Mouse (Mus musculus) kidney, embryonic 15.5 days (tissue): ENCODE results near the gene Ano1. TPM values are rescaled to one million over a fixed set of nuclear protein-coding genes. Genes with fewer than 3 reads are reported as not detected.

Experiments
- ATAC-seq: fragments of 200-750 bp; cut with Nextera tagmentation; replicated peaks from 2 replicates; pipeline ENCODE4 v1.8.0; 2017; ENCODE audit warnings: moderate TSS enrichment; ENCODE audit not compliant: low FRiP score
- H3K27ac ChIP-seq: fragments of 300-500 bp; sonication (generic); 2 replicates; pipeline ENCODE4 v1.5.1; 2015; ENCODE audit warnings: mild to moderate bottlenecking, inconsistent platforms
- H3K27me3 ChIP-seq: fragments of 300-500 bp; sonication (generic); 2 replicates; pipeline ENCODE4 v1.6.1; 2015; ENCODE audit warnings: inconsistent platforms
- H3K36me3 ChIP-seq: fragments of 300-500 bp; sonication (generic); 2 replicates; pipeline ENCODE4 v1.6.1; 2015; ENCODE audit warnings: inconsistent platforms
- H3K4me1 ChIP-seq: fragments of 300-500 bp; sonication (generic); 2 replicates; pipeline ENCODE4 v1.6.1; 2015; ENCODE audit warnings: inconsistent platforms
- H3K4me2 ChIP-seq: fragments of 300-500 bp; sonication (generic); 2 replicates; pipeline ENCODE4 v1.6.1; 2015; ENCODE audit warnings: moderate library complexity, mild to moderate bottlenecking, inconsistent platforms
- H3K4me3 ChIP-seq: fragments of 300-500 bp; sonication (generic); replicated peaks from 2 replicates; pipeline ENCODE4 v1.5.1; 2015; ENCODE audit warnings: mild to moderate bottlenecking, inconsistent platforms
- H3K9ac ChIP-seq: fragments of 300-500 bp; sonication (generic); 2 replicates; pipeline ENCODE4 v1.6.1; 2015; ENCODE audit warnings: mild to moderate bottlenecking, inconsistent platforms
- H3K9me3 ChIP-seq: fragments of 300-500 bp; sonication (generic); replicated peaks from 2 replicates; pipeline ENCODE4 v1.6.1; 2016; ENCODE audit warnings: inconsistent platforms
- WGBS: fragments of 180-500 bp; shearing (Covaris S2); methylation state at CpG from one replicate; pipeline ENCODE4 v1.1.7; 2015; ENCODE audit warnings: mixed read lengths; 5-methylcytosine and 5-hydroxymethylcytosine counted together
- polyA plus RNA-seq: library from polyadenylated mRNA; unstranded; fragments of >200 nt; fragmentation: Nextera tagmentation; extraction: Ambion mirVana; gene quantifications from 2 replicates; pipeline ENCODE4 v1.2.1, GENCODE M21; 2015

Gene Ano1
- polyA plus RNA-seq, 1 experiment from 2014 or later = 47.8 TPM

DNA sequence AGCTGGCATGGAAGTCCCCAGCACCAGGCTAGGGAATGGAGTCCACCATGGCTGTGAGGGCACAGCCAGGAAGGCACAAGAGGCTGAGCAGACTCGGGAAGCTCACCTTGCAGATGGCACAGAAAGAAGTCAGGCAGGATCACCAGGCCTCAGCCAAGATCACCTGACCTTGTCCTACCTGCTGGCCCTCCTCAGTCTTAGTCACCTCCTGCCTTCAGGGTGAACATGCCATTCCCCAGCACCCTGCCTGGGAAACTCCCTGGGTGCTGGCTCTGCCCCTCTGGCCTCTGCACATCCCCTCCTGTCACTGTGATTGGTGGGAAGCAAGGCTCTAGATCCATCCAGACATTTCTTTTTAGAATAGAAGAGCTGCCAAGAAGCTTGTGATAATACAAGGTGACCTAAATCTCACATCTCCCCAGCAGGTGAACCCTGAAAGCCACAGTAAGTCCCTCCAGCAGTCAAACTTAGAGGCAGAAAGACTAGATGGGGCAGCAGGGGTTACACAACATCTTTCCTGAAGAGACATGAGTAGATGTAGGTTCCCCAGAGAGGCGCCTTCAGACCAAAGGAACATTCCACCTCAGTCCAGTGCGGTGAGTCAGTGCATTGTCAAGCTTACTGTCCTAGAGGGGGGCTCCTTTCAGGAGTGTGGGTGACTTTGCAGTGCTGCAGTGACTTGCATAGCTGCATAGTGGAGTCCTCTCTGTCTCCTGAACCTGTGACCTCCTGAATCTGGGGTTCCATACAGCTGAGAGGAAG lies 184.7 kb downstream of the Ano1 start:
- H3K27me3 ChIP-seq = no peaks in the 10 kb centered on the region
- peaks cover 7% of the 10 kb centered on the region; the same call in 1 of the 2 replicates for H3K4me1 ChIP-seq
- H3K27ac ChIP-seq = no peak overlapping the region
- H3K36me3 ChIP-seq = no peaks in the 10 kb centered on the region
- no peak overlapping the region for H3K4me2 ChIP-seq
- ATAC-seq = no peak
- no peak overlapping the region for H3K4me3 ChIP-seq
- no peaks in the 10 kb centered on the region for H3K9me3 ChIP-seq
- H3K9ac ChIP-seq = no peak overlapping the region
- 75% methylated on average over 3 of the region's 3 CpGs for WGBS

DNA sequence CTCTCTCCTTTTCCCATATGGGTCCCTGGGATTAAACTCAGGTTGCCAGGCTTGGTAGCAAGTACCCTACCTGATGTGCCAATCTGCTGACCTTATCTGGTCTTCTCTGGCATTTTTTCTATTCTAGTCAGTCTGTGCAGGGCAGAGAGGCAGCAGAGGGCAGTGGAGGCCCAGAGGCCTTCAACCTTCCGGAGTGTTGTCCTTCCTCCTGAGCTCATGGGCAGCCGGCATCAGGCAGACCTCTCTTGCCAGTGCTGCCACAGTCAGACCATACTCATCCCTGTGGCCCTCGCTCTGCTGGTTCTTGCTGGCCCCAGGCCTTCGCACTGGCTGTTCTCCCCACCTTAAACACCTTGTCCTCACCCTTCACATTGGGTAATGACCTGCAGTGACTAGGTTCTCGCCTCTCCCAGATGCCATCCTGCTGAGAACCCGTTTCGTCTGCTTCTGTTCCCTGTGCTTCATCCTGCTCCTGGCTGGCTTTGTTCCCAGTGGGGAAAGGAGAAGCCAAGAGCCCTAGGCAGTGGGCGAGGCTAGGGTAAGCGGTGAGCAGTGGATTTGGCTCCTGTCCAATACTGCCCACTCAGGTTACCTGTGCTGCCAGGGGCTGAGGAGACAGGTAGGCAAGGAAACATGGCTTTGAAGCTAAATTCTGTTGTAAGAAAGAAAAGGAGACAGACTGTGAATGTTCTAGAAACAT lies 188.2 kb downstream of the Ano1 start:
- Histone ChIP-seq H3K27ac (peak overlapping the region; percentile 45; the same call in 1 of the 2 replicates), H3K4me2 (no peak overlapping the region), H3K4me3 (no peak overlapping the region), H3K9me3 (no peaks in the 10 kb centered on the region), H3K36me3 (no peaks in the 10 kb centered on the region), H3K9ac (no peak overlapping the region), H3K4me1 (peaks cover 7% of the 10 kb centered on the region; the same call in 1 of the 2 replicates), H3K27me3 (no peaks in the 10 kb centered on the region)
- WGBS = 63% methylated on average over 9 of the region's 9 CpGs
- no peak for ATAC-seq

DNA sequence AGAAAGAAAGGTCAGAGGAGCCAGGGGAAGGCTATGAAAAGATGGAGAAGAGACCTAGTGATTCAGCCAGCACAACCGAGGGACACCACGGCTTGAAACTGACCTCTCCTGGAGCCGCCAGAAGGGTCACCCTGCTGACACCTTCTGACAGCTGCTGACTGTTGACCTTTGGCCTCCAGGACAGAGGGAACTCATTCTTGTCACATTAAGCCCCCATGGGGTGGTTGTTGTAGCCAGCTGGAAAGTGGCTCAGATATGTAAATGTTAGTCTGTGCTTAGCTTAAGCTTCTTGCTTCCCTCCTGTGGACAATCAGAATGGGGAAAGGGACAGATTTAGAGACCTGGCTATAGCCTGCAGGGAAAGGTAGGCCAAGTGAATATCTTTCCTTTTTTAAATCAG lies 189.8 kb downstream of the Ano1 start:
- 9% methylated on average over 3 of the region's 3 CpGs for WGBS
- Histone ChIP-seq H3K27me3 (no peaks in the 10 kb centered on the region), H3K27ac (no peak overlapping the region)

DNA sequence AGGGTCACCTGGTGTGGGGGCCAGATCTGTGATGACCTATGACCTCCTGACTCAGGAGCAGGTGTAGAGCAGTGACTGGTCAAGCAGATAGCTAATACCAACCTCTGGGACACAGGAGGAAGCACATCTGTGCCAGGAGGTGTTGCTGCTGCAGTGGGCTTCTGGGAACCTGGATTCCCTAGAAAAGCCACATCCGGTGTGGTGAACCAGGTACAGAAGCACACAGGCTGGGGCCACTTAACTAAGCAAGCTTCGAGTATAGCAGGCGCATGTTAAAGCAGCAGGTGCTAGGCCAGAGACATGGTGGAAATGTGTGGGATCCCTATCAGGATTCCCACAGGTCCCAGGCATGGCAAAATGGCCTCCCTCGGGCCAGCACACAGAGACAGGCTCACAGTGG lies 191.2 kb downstream of the Ano1 start:
- Histone ChIP-seq H3K9me3 (no peaks in the 10 kb centered on the region), H3K9ac (no peak overlapping the region), H3K4me3 (no peak overlapping the region), H3K27me3 (0 out of 2 replicates have a peak, but pooled peaks cover 3% of the 10 kb centered on the region), H3K36me3 (no peaks in the 10 kb centered on the region), H3K27ac (no peak overlapping the region), H3K4me2 (no peak overlapping the region), H3K4me1 (peaks cover 7% of the 10 kb centered on the region; the same call in 1 of the 2 replicates)
- ATAC-seq = no peak
- 87% methylated on average over 4 of the region's 4 CpGs for WGBS

More for the DNA sequence above, 189.8 kb downstream of the Ano1 start:
- H3K4me1 ChIP-seq = peaks cover 7% of the 10 kb centered on the region; the same call in 1 of the 2 replicates
- H3K4me2 ChIP-seq = no peak overlapping the region
- H3K4me3 ChIP-seq = no peak overlapping the region
- no peak overlapping the region for H3K9ac ChIP-seq
- no peaks in the 10 kb centered on the region for H3K9me3 ChIP-seq
- no peak for ATAC-seq
- H3K36me3 ChIP-seq = no peaks in the 10 kb centered on the region

DNA sequence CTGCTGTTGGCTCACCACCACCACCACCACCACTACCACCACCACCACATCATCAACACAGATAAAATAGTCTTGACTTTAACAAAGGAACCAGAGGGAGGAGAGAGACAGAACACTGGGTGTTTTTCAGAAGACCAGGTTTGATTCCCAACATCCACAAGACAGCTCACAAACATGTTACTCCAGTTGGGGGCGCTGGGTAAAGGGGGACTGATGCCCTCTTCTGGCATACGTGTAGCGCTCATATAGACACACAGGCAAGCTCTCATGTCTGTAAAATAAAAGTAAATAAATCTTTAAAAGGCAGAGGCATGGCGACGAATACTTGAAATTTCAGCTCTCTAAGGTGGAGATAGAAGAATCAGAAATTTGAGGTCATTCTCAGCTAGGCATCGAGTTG lies 193.2 kb downstream of the Ano1 start:
- no peak for ATAC-seq
- no peaks in the 10 kb centered on the region for H3K9me3 ChIP-seq
- 0 out of 2 replicates have a peak, but pooled peaks cover 3% of the 10 kb centered on the region for H3K27me3 ChIP-seq
- no peak overlapping the region for H3K4me3 ChIP-seq
- no peak overlapping the region for H3K4me2 ChIP-seq
- no peak overlapping the region for H3K9ac ChIP-seq
- peaks cover 8% of the 10 kb centered on the region for H3K4me1 ChIP-seq
- H3K27ac ChIP-seq = no peak overlapping the region
- 45% methylated on average over 6 of the region's 6 CpGs for WGBS
- H3K36me3 ChIP-seq = no peaks in the 10 kb centered on the region

DNA sequence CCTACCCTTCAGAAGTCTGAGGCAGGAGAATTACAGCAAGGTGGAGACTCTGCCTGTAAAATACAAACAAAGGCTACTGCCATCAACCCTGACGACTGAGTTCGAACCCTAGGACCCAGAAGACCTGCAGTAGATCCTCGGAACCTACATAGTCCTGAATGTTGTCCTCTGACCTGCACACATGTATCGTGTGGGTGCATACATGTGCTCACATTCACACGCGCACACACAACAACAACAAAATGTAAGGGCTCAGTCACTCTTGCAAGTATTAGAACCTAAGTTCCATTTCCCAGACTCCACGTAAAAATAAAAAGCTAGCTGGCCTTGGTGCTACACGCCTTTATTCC lies 197.7 kb downstream of the Ano1 start:
- ATAC-seq = no peak
- peak overlapping the region; percentile 99 for H3K4me3 ChIP-seq
- no peaks in the 10 kb centered on the region for H3K9me3 ChIP-seq
- peak overlapping the region; percentile 88 for H3K4me2 ChIP-seq
- H3K4me1 ChIP-seq = peaks cover 32% of the 10 kb centered on the region
- 25% methylated on average over 8 of the region's 8 CpGs for WGBS
- H3K27me3 ChIP-seq = 0 out of 2 replicates have a peak, but pooled peaks cover 3% of the 10 kb centered on the region
- peak overlapping the region; percentile 64; the same call in 1 of the 2 replicates for H3K27ac ChIP-seq
- peak overlapping the region; percentile 94 for H3K9ac ChIP-seq
- H3K36me3 ChIP-seq = peaks cover 29% of the 10 kb centered on the region

DNA sequence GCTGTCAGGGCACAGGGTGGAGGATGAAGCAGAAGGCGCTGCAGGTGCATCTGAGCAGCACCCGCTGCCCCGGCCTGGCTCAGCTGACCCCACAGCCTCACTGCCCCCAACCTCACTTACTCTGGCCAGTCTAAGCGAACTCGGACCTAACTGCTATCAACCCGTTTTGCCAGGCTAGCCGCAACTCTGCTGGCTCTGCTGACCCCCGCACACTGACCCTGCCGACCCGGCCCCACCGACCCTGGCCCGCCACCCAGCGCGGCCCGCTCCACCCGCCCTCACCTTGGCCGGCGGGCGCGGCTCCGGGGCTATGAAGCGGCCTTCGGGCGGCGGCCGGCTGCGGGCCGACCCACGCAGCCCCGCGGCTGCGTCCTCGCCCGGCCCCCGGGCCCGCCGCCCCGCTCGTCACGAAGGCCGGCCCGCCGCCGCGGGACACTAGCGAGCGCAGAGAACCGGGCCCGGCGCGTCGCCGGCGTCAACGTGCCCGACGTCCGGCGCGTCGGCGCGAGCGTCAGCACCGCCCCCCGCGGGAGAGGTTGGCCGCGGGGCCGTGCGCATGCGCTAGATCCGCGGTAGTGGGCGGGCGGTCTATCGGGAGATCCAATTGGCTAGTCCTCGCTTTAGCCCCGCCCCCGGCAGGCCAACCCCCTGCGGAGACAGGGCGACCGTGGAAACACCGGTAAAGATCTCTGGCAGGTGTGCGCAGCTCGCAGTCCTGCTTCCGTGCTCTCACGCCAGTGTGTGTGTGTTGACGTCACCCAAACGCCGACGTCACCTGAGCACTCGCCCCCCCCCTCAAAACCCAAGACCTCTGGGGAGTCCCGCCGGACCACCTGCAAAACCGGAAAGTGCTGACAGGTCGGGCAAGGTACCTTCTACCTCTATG lies 198.3 kb downstream of the Ano1 start, which contains the start of gene Ppfia1:
Ppfia1 (minus strand) TSS at position 493 of the 886 bp plus-strand sequence.
- Histone ChIP-seq H3K9me3 (no peaks in the 10 kb centered on the region), H3K36me3 (peaks cover 34% of the 10 kb centered on the region), H3K27me3 (0 out of 2 replicates have a peak, but pooled peaks cover 3% of the 10 kb centered on the region), H3K27ac (peak within 1 kb of the TSS; percentile 75), H3K9ac (peak within 1 kb of the TSS; percentile 94), H3K4me2 (peak within 1 kb of the TSS; percentile 88), H3K4me3 (peak within 1 kb of the TSS; percentile 99), H3K4me1 (peaks cover 32% of the 10 kb centered on the region)
- under 1% methylated on average over 97 of the region's 97 CpGs for WGBS
- ATAC-seq = peak; percentile 97

DNA sequence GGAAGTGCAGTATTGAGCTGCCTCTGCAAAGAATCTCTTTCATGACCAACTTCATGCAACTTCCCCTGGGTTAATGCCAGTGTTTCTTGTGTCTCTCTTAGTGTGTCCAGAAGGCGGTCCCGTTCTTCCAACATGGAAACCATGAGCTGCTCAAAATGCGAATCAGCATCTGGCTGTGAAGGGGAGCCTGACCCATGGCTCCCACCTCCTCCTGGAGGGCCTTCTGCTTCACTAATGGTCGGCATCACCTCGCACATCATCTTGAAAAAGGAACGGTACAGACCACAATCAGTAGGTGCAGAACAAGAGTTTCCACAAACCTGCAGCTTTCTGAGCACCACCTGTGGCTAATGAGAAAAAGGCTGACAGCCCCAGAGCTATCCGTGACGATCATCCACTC lies 199.5 kb downstream of the Ano1 start:
- H3K27me3 ChIP-seq = 0 out of 2 replicates have a peak, but pooled peaks cover 3% of the 10 kb centered on the region
- no peak for ATAC-seq
- H3K27ac ChIP-seq = no peak overlapping the region
- H3K4me3 ChIP-seq = peak overlapping the region; percentile 99
- H3K4me1 ChIP-seq = peaks cover 32% of the 10 kb centered on the region
- peaks cover 43% of the 10 kb centered on the region for H3K36me3 ChIP-seq
- no peaks in the 10 kb centered on the region for H3K9me3 ChIP-seq
- H3K9ac ChIP-seq = peak overlapping the region; percentile 94
- WGBS = 90% methylated on average over 8 of the region's 8 CpGs
- peak overlapping the region; percentile 88 for H3K4me2 ChIP-seq

DNA sequence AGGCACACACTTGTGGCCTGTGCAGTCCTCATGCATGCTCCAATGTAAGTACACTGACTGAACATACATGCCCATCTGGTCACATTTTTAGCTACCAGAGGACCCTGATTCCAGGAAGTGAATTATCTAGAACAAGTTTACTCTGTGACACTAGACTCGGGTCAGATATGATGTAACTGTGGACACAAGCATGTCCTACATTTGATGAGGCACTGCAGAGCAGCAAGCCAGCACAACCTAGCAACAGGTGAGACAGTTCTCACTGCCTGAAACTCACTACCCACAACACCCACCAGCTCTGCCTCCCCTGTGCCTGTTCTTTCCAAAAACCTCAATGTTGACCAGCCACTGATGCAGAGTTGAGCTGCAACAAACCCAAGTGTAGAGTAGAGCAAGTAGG lies 201.0 kb downstream of the Ano1 start:
- H3K4me2 ChIP-seq = no peak overlapping the region
- 90% methylated on average over 1 of the region's 1 CpGs for WGBS
- peaks cover 32% of the 10 kb centered on the region for H3K4me1 ChIP-seq
- H3K9me3 ChIP-seq = no peaks in the 10 kb centered on the region
- peaks cover 55% of the 10 kb centered on the region for H3K36me3 ChIP-seq
- H3K27ac ChIP-seq = no peak overlapping the region
- H3K4me3 ChIP-seq = no peak overlapping the region
- no peak overlapping the region for H3K9ac ChIP-seq
- no peaks in the 10 kb centered on the region for H3K27me3 ChIP-seq
- no peak for ATAC-seq

DNA sequence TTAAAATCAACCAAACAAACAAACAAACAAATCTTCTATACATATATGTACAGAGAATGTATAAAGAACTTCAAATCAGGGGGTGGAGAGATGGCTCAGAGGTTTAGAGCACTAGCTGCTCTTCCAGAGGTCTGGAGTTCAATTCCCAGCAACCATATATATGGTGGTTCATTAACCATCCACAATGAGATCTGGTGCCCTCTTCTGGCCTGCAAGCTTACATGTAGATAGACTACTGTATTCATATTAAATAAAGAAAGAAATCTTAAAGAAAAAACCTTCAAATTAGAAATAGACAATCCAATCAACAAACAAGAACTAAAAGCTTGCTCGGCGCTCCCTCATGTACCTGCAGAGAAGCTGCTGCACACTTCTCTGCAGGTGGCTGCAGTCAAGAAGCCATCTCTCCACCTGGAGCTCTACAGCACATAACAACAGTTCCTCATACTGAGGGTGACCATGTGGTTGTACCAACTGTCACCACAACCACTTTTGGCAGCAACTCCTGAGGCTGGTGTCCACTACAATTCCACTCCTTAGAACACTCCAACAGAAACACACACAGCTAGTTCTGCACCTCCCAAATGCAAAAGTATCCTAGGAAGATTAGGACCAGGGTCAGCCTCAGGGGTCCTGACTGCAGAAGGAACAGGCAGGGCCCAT lies 201.7 kb downstream of the Ano1 start:
- ATAC-seq = no peak
- H3K27me3 ChIP-seq = no peaks in the 10 kb centered on the region
- H3K4me3 ChIP-seq = no peak overlapping the region
- 98% methylated on average over 2 of the region's 2 CpGs for WGBS
- H3K36me3 ChIP-seq = peaks cover 55% of the 10 kb centered on the region
- H3K9ac ChIP-seq = no peak overlapping the region
- no peak overlapping the region for H3K4me2 ChIP-seq
- H3K4me1 ChIP-seq = peaks cover 32% of the 10 kb centered on the region
- no peak overlapping the region for H3K27ac ChIP-seq
- no peaks in the 10 kb centered on the region for H3K9me3 ChIP-seq

DNA sequence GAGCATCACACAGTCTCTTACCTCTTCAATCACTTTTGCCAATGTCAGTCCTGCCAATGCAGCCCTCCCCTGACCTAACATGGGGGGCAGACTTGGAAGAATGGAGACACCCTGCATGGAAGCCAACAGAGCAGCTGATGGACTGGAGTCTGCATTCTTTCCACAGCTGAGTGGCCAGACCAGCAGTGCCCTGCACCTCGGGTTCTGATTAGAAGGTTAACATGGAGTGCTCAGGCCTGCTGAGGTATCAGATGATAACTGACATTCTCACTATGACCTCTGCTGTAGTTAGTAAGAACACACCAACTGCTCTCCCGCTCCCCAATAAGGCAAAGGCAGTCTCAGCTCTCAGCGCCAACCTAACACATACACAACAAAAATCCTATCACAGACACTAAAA lies 206.5 kb downstream of the Ano1 start:
- WGBS = 70% methylated on average over 3 of the region's 3 CpGs

More for the DNA sequence above, 206.5 kb downstream of the Ano1 start:
- Histone ChIP-seq H3K9ac (no peak overlapping the region), H3K4me3 (no peak overlapping the region), H3K4me2 (no peak overlapping the region), H3K36me3 (peaks cover 38% of the 10 kb centered on the region), H3K27me3 (no peaks in the 10 kb centered on the region), H3K9me3 (no peaks in the 10 kb centered on the region), H3K4me1 (0 out of 2 replicates have a peak, but pooled peaks cover under 1% of the 10 kb centered on the region), H3K27ac (no peak overlapping the region)
- no peak for ATAC-seq
